Mouse (Mus musculus) forebrain, embryonic 14.5 days (tissue): Measurements from ENCODE around the gene Pom121l2. TPM values are rescaled to one million over a fixed set of nuclear protein-coding genes. Genes with fewer than 3 reads are reported as not detected.

Experiments used
- ATAC-seq: fragments of 200-750 bp; cut with Nextera tagmentation; 2 replicates; pipeline ENCODE4 v1.8.0; 2017; ENCODE audit warnings: mild to moderate bottlenecking, moderate library complexity
- DNase-seq: peaks from one replicate; pipeline ENCODE4 v3.0.0-alpha.2; 2015; ENCODE audit warnings: low spot score
- H3K27ac ChIP-seq: fragments of 300-500 bp; sonication (generic); 2 replicates; pipeline ENCODE4 v1.5.1; 2014; ENCODE audit warnings: low read depth, mild to moderate bottlenecking, control low read depth, low read length, moderate library complexity
- H3K27me3 ChIP-seq: fragments of 300-500 bp; sonication (generic); replicated peaks from 2 replicates; pipeline ENCODE4 v1.6.1; 2014; ENCODE audit warnings: low read length, control low read depth, mixed read lengths; ENCODE audit not compliant: control insufficient read depth, insufficient read depth
- H3K36me3 ChIP-seq: fragments of 300-500 bp; sonication (generic); 2 replicates; pipeline ENCODE4 v1.6.1; 2014; ENCODE audit warnings: low read length, control low read depth; ENCODE audit not compliant: control insufficient read depth, insufficient read depth
- H3K4me1 ChIP-seq: fragments of 300-500 bp; sonication (generic); 2 replicates; pipeline ENCODE4 v1.6.1; 2014; ENCODE audit warnings: antibody characterized with exemption, low read length, control low read depth; ENCODE audit not compliant: control insufficient read depth, insufficient read depth
- H3K4me2 ChIP-seq: fragments of 300-500 bp; sonication (generic); 2 replicates; pipeline ENCODE4 v1.6.1; 2014; ENCODE audit warnings: mild to moderate bottlenecking, control low read depth, low read length
- H3K4me3 ChIP-seq: fragments of 300-500 bp; sonication (generic); 2 replicates; pipeline ENCODE4 v1.5.1; 2014; ENCODE audit warnings: low read depth, low read length, control low read depth
- H3K9ac ChIP-seq: fragments of 300-500 bp; sonication (generic); 2 replicates; pipeline ENCODE4 v1.6.1; 2014; ENCODE audit warnings: mild to moderate bottlenecking, low read length, control low read depth, moderate library complexity
- H3K9me3 ChIP-seq: fragments of 300-500 bp; sonication (generic); replicated peaks from 2 replicates; pipeline ENCODE4 v1.6.1; 2016; ENCODE audit warnings: low read length, control low read depth, mixed read lengths; ENCODE audit not compliant: control insufficient read depth
- WGBS: fragments of 180-500 bp; shearing (Covaris S2); extraction: QIAGEN DNeasy Blood & Tissue Kit; methylation state at CpG from one replicate; pipeline ENCODE4 v1.1.7; 2014; 5-methylcytosine and 5-hydroxymethylcytosine counted together
- polyA plus RNA-seq: library from polyadenylated mRNA; unstranded; fragments of >200 nt; fragmentation: Nextera tagmentation; extraction: Ambion mirVana; gene quantifications from 2 replicates; pipeline ENCODE4 v1.2.1, GENCODE M21; 2014

The Pom121l2 gene
- polyA plus RNA-seq: 0.14 TPM in 1 of 2 replicates, not detected in the other

GRCm38 (mm10) chr13:21980981-21981802 is at the start of gene Pom121l2:
Gene Pom121l2 (plus strand): TSS chr13:21981194.
- ATAC-seq (peak; percentile 72), DNase-seq (peak; percentile 37)
- WGBS: under 1% methylated on average over 58 of the region's 58 CpGs
- Histone ChIP-seq H3K27ac (no peak within 1 kb of the TSS), H3K4me1 (peaks cover 5% of the 10 kb centered on the region; the same call in 1 of the 2 replicates), H3K9me3 (no peaks in the 10 kb centered on the region), H3K4me3 (peak within 1 kb of the TSS; percentile 51), H3K4me2 (peak within 1 kb of the TSS; percentile 97), H3K9ac (peak within 1 kb of the TSS; percentile 77), H3K36me3 (no peaks in the 10 kb centered on the region), H3K27me3 (peaks cover 33% of the 10 kb centered on the region)

- Histone ChIP-seq H3K9me3 (no peaks in the 10 kb centered on the region), H3K9ac (no peak overlapping the region), H3K27me3 (no peaks in the 10 kb centered on the region), H3K4me3 (no peak overlapping the region), H3K4me1 (no peaks in the 10 kb centered on the region), H3K4me2 (no peak overlapping the region), H3K36me3 (no peaks in the 10 kb centered on the region), H3K27ac (no peak overlapping the region)
- ATAC-seq (no peak), DNase-seq (no peak)
- 49% methylated on average over 6 of the region's 6 CpGs for WGBS
Observed at GRCm38 (mm10) chr13:21931740-21932139, 49.3 kb upstream of the Pom121l2 start.

GRCm38 (mm10) chr13:21933626-21934548 is 47.1 kb upstream of the Pom121l2 start:
- ATAC-seq (no peak), DNase-seq (no peak)
- Histone ChIP-seq H3K4me1 (no peaks in the 10 kb centered on the region), H3K9ac (no peak overlapping the region), H3K4me2 (no peak overlapping the region), H3K27me3 (no peaks in the 10 kb centered on the region), H3K9me3 (no peaks in the 10 kb centered on the region), H3K27ac (no peak overlapping the region), H3K36me3 (no peaks in the 10 kb centered on the region), H3K4me3 (no peak overlapping the region)
- WGBS: 7% methylated on average over 28 of the region's 28 CpGs

GRCm38 (mm10) chr13:21934982-21935791 is 45.8 kb upstream of the Pom121l2 start:
- 10% methylated on average over 17 of the region's 17 CpGs for WGBS

GRCm38 (mm10) chr13:21935833-21936232 is 45.2 kb upstream of the Pom121l2 start:
- H3K4me2 ChIP-seq: peak overlapping the region; percentile 20; the same call in 1 of the 2 replicates
- WGBS: 4% methylated on average over 7 of the region's 7 CpGs
- no peak overlapping the region for H3K27ac ChIP-seq
- H3K4me1 ChIP-seq: no peaks in the 10 kb centered on the region; the same call in 1 of the 2 replicates
- no peaks in the 10 kb centered on the region for H3K36me3 ChIP-seq
- H3K4me3 ChIP-seq: no peak overlapping the region
- H3K9ac ChIP-seq: no peak overlapping the region
- DNase-seq (no peak), ATAC-seq (no peak)
- H3K27me3 ChIP-seq: no peaks in the 10 kb centered on the region
- no peaks in the 10 kb centered on the region for H3K9me3 ChIP-seq

More at GRCm38 (mm10) chr13:21934982-21935791, 45.8 kb upstream of the Pom121l2 start:
- Histone ChIP-seq H3K4me3 (no peak overlapping the region), H3K36me3 (no peaks in the 10 kb centered on the region), H3K27me3 (no peaks in the 10 kb centered on the region), H3K9ac (no peak overlapping the region), H3K4me2 (no peak overlapping the region), H3K27ac (no peak overlapping the region), H3K9me3 (no peaks in the 10 kb centered on the region), H3K4me1 (no peaks in the 10 kb centered on the region)
- DNase-seq (peak; percentile 73), ATAC-seq (no peak)

- no peak overlapping the region for H3K4me3 ChIP-seq
- ATAC-seq: no peak
- no peaks in the 10 kb centered on the region for H3K36me3 ChIP-seq
- no peak overlapping the region for H3K9ac ChIP-seq
- no peak for DNase-seq
- no peaks in the 10 kb centered on the region; the same call in 1 of the 2 replicates for H3K4me1 ChIP-seq
- WGBS: 2% methylated on average over 17 of the region's 17 CpGs
- no peak overlapping the region for H3K27ac ChIP-seq
- H3K27me3 ChIP-seq: no peaks in the 10 kb centered on the region
- H3K4me2 ChIP-seq: no peak overlapping the region
- no peaks in the 10 kb centered on the region for H3K9me3 ChIP-seq
Observed at GRCm38 (mm10) chr13:21936968-21937367, 44.0 kb upstream of the Pom121l2 start.

- WGBS: under 1% methylated on average over 19 of the region's 19 CpGs
- no peaks in the 10 kb centered on the region; the same call in 1 of the 2 replicates for H3K4me1 ChIP-seq
- peak overlapping the region; percentile 33 for H3K4me3 ChIP-seq
- H3K9ac ChIP-seq: peak overlapping the region; percentile 48; the same call in 1 of the 2 replicates
- H3K9me3 ChIP-seq: no peaks in the 10 kb centered on the region
- no peaks in the 10 kb centered on the region for H3K27me3 ChIP-seq
- H3K27ac ChIP-seq: no peak overlapping the region
- H3K4me2 ChIP-seq: peak overlapping the region; percentile 53
- DNase-seq (peak; percentile 96), ATAC-seq (peak; percentile 79)
- H3K36me3 ChIP-seq: no peaks in the 10 kb centered on the region
Observed at GRCm38 (mm10) chr13:21940213-21940612, 40.8 kb upstream of the Pom121l2 start.

- no peaks in the 10 kb centered on the region for H3K36me3 ChIP-seq
- under 1% methylated on average over 16 of the region's 16 CpGs for WGBS
- ATAC-seq: peak; percentile 35
- no peaks in the 10 kb centered on the region for H3K27me3 ChIP-seq
- H3K4me1 ChIP-seq: no peaks in the 10 kb centered on the region; the same call in 1 of the 2 replicates
- H3K9me3 ChIP-seq: no peaks in the 10 kb centered on the region
- DNase-seq: peak; percentile 84
- peak overlapping the region; percentile 33 for H3K4me3 ChIP-seq
- peak overlapping the region; percentile 53 for H3K4me2 ChIP-seq
- H3K27ac ChIP-seq: no peak overlapping the region; the same call in 1 of the 2 replicates
- peak overlapping the region; percentile 55 for H3K9ac ChIP-seq
Observed at GRCm38 (mm10) chr13:21940811-21941321, 40.1 kb upstream of the Pom121l2 start.
